Mouse (Mus musculus) limb, embryonic 11.5 days (tissue): ENCODE measurements around the gene 2310057N15Rik. TPM values are rescaled to one million over a fixed set of nuclear protein-coding genes. Genes with fewer than 3 reads are reported as not detected.

ENCODE experiments used
- ATAC-seq: fragments of 200-750 bp; cut with Nextera tagmentation; 2 replicates; pipeline ENCODE4 v1.8.0; 2017; ENCODE audit warnings: low read depth; ENCODE audit not compliant: insufficient number of reproducible peaks, low FRiP score, low TSS enrichment
- DNase-seq: peaks from one replicate; pipeline ENCODE4 v3.0.0-alpha.2; 2015; ENCODE audit warnings: low spot score
- H3K27ac ChIP-seq: fragments of 300-500 bp; sonication (generic); replicated peaks from 2 replicates; pipeline ENCODE4 v1.5.1; 2014; ENCODE audit warnings: low read depth, mild to moderate bottlenecking, low read length
- H3K27me3 ChIP-seq: fragments of 300-500 bp; sonication (generic); 2 replicates; pipeline ENCODE4 v1.6.1; 2014; ENCODE audit warnings: mild to moderate bottlenecking, low read length, mixed read lengths; ENCODE audit not compliant: control insufficient read depth, insufficient read depth
- H3K36me3 ChIP-seq: fragments of 300-500 bp; sonication (generic); 2 replicates; pipeline ENCODE4 v1.6.1; 2014; ENCODE audit warnings: mild to moderate bottlenecking, low read length, moderate library complexity, mixed read lengths; ENCODE audit not compliant: control insufficient read depth, insufficient read depth
- H3K4me1 ChIP-seq: fragments of 300-500 bp; sonication (generic); 2 replicates; pipeline ENCODE4 v1.6.1; 2014; ENCODE audit warnings: low read length, mixed read lengths; ENCODE audit not compliant: control insufficient read depth, insufficient read depth
- H3K4me2 ChIP-seq: fragments of 300-500 bp; sonication (generic); 2 replicates; pipeline ENCODE4 v1.6.1; 2014; ENCODE audit warnings: low read depth, mild to moderate bottlenecking, moderate library complexity; ENCODE audit not compliant: severe bottlenecking
- H3K4me3 ChIP-seq: fragments of 300-500 bp; sonication (generic); 2 replicates; pipeline ENCODE4 v1.5.1; 2014; ENCODE audit warnings: low read depth, low read length
- H3K9ac ChIP-seq: fragments of 300-500 bp; sonication (generic); 2 replicates; pipeline ENCODE4 v1.6.1; 2014; ENCODE audit warnings: mild to moderate bottlenecking, low read length
- H3K9me3 ChIP-seq: fragments of 300-500 bp; sonication (generic); 2 replicates; pipeline ENCODE4 v1.6.1; 2016; ENCODE audit warnings: low read length; ENCODE audit not compliant: control insufficient read depth
- WGBS: fragments of 180-500 bp; shearing (Covaris S2); extraction: QIAGEN DNeasy Blood & Tissue Kit; methylation state at CpG from one replicate; pipeline ENCODE4 v1.1.7; 2014; 5-methylcytosine and 5-hydroxymethylcytosine counted together
- polyA plus RNA-seq: library from polyadenylated mRNA; unstranded; fragments of >200 nt; fragmentation: Nextera tagmentation; extraction: Ambion mirVana; gene quantifications from 2 replicates; pipeline ENCODE4 v1.2.1, GENCODE M21; 2014

2310057N15Rik gene
- polyA plus RNA-seq, 1 experiment from 2014 or later, result not detected

- Histone ChIP-seq H3K36me3 (no peaks in the 10 kb centered on the region), H3K27me3 (no peaks in the 10 kb centered on the region), H3K27ac (no peak overlapping the region), H3K4me2 (no peak overlapping the region), H3K9me3 (no peaks in the 10 kb centered on the region), H3K9ac (no peak overlapping the region), H3K4me1 (0 out of 2 replicates have a peak, but pooled peaks cover 2% of the 10 kb centered on the region), H3K4me3 (no peak overlapping the region)
- DNase-seq (no peak), ATAC-seq (no peak)
- WGBS, result 90% methylated on average over 4 of the region's 4 CpGs
Observed at GRCm38 (mm10) chr16:88744750-88745340, 29.2 kb downstream of the 2310057N15Rik start.

- WGBS, result 92% methylated on average over 2 of the region's 2 CpGs
- no peak for DNase-seq
- H3K9me3 ChIP-seq, result no peaks in the 10 kb centered on the region
- H3K9ac ChIP-seq, result no peak overlapping the region
- no peaks in the 10 kb centered on the region for H3K27me3 ChIP-seq
- no peak overlapping the region for H3K4me2 ChIP-seq
- H3K4me1 ChIP-seq, result no peaks in the 10 kb centered on the region
- ATAC-seq, result no peak
- H3K27ac ChIP-seq, result no peak overlapping the region
- no peaks in the 10 kb centered on the region for H3K36me3 ChIP-seq
- H3K4me3 ChIP-seq, result no peak overlapping the region
Observed at GRCm38 (mm10) chr16:88735391-88735790, 38.6 kb downstream of the 2310057N15Rik start.

GRCm38 (mm10) chr16:88728812-88729275 is 45.2 kb downstream of the 2310057N15Rik start, which contains the start of gene Krtap13-1:
TSS of gene Krtap13-1 (plus strand) at chr16:88728862.
- 78% methylated on average over 4 of the region's 4 CpGs for WGBS
- H3K4me1 ChIP-seq, result no peaks in the 10 kb centered on the region
- H3K36me3 ChIP-seq, result no peaks in the 10 kb centered on the region
- ATAC-seq, result no peak
- H3K9ac ChIP-seq, result no peak within 1 kb of the TSS
- no peak within 1 kb of the TSS for H3K27ac ChIP-seq
- no peaks in the 10 kb centered on the region for H3K9me3 ChIP-seq
- no peak for DNase-seq
- H3K4me3 ChIP-seq, result no peak within 1 kb of the TSS
- H3K27me3 ChIP-seq, result no peaks in the 10 kb centered on the region
- no peak within 1 kb of the TSS for H3K4me2 ChIP-seq

Other genes with a start within 250 kb of the 2310057N15Rik start
- gene Cldn8, start 211.0 kb downstream of the 2310057N15Rik start, polyA plus RNA-seq, result 1.6 and 2.1 TPM in 2 replicates
- 0.11 TPM in 1 of 2 replicates, not detected in the other for gene Krtap24-1, start 161.9 kb downstream of the 2310057N15Rik start, polyA plus RNA-seq
- gene 2310079G19Rik, start 146.5 kb downstream of the 2310057N15Rik start, polyA plus RNA-seq, result not detected in 2 replicates
- gene Krtap26-1, start 126.4 kb downstream of the 2310057N15Rik start, polyA plus RNA-seq, result not detected in 2 replicates
- not detected in 2 replicates for gene Krtap27-1, start 102.5 kb downstream of the 2310057N15Rik start, polyA plus RNA-seq
- gene 2310061N02Rik, start 66.2 kb downstream of the 2310057N15Rik start, polyA plus RNA-seq, result not detected in 2 replicates
- gene Krtap13-1, start 45.3 kb downstream of the 2310057N15Rik start, polyA plus RNA-seq, result not detected in 2 replicates
- gene Krtap13, start 22.6 kb downstream of the 2310057N15Rik start, polyA plus RNA-seq, result not detected in 2 replicates
- not detected in 2 replicates for gene 2310034C09Rik, start 15.4 kb downstream of the 2310057N15Rik start, polyA plus RNA-seq
- gene Gm5965, start 3.7 kb upstream of the 2310057N15Rik start, polyA plus RNA-seq, result not detected in 2 replicates
- not detected in 2 replicates for gene Gm20741, start 38.0 kb upstream of the 2310057N15Rik start, polyA plus RNA-seq
- gene Krtap15, start 46.0 kb upstream of the 2310057N15Rik start, polyA plus RNA-seq, result 0.23 TPM in 1 of 2 replicates, not detected in the other
- gene Krtap14, start 51.9 kb upstream of the 2310057N15Rik start, polyA plus RNA-seq, result not detected in 2 replicates
- not detected in 2 replicates for gene Krtap19-1, start 95.2 kb upstream of the 2310057N15Rik start, polyA plus RNA-seq
- gene Krtap19-2, start 100.1 kb upstream of the 2310057N15Rik start, polyA plus RNA-seq, result not detected in 2 replicates
- not detected in 2 replicates for gene Krtap19-3, start 103.8 kb upstream of the 2310057N15Rik start, polyA plus RNA-seq
- gene Krtap19-4, start 110.9 kb upstream of the 2310057N15Rik start, polyA plus RNA-seq, result not detected in 2 replicates
- gene Krtap19-5, start 122.3 kb upstream of the 2310057N15Rik start, polyA plus RNA-seq, result not detected in 2 replicates
- not detected in 2 replicates for gene Krtap19-9b, start 158.1 kb upstream of the 2310057N15Rik start, polyA plus RNA-seq
- not detected in 2 replicates for gene Krtap16-3, start 188.7 kb upstream of the 2310057N15Rik start, polyA plus RNA-seq
- not detected in 2 replicates for gene Krtap22-2, start 236.6 kb upstream of the 2310057N15Rik start, polyA plus RNA-seq
- gene Gm10229, start 241.1 kb upstream of the 2310057N15Rik start, polyA plus RNA-seq, result not detected in 2 replicates